Mouse (Mus musculus): ENCODE results near the gene Nipbl.
"Not testable (repeated sequence)": the region's sequence is repeated elsewhere in the genome, so short reads cannot be mapped to it uniquely, and the experiment has no call there.

The Nipbl gene

DNA sequence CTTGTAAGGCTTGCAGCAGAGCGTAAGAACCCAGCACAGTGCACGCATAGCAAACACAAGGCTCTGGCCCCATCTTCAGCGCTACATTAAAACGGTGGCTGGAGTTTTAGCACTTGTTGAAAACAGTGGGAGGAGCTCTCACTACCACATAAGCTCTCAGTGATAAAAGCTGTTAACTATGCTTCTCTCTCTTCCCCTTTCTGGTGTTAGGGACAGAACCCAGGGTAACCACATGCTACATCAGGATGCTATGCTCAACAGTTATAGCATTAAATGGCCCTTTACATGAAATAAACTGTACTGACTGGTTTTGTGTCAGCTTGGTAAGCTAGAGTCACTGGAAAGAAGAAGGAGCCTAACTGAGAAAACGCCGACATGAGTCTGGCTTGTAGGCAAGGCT is 150.1 kb downstream of the Nipbl start:
- no peak for DNase-seq (ENCODE audit: low read depth, low spot score)

DNA sequence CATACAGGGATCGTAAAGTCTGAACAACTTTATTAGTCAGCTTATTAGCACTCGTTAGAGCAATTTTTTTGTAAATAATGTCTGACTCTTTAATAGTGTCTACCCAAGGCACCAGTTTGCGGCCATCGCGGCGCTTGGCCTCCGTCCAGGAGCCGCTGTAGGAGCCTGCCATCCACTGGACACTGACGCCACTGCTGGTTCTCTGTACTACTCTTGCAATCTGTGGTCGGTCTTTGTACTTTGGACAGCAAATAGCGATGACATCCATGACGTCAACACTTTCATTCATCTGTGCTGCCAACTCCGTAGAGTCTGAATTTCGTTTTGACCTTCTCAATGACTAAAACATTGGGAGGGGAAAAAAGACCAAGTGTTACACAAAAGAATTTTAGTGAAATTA is 153.0 kb downstream of the Nipbl start:
- DNase-seq (ENCODE audit: low read depth, low spot score), result no peak

DNA sequence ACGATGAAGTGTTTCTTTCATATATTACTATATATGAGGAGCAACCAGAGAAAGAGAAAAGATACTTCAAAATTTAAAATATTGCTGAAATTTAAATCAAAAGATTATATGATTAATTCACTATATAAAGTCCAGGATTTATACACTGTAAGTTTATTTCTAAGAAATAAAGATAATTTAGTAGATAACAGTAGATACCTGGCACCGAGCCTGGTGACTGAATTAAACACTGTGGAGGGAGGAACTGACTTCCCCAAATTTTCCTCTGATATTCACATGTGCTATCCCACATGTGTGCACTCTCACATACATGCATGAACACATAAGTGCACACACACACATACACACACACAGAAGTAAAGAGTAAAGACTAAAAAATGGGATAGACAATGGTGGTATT is 162.1 kb downstream of the Nipbl start:
- no peak for DNase-seq (ENCODE audit: low read depth, low spot score)

DNA sequence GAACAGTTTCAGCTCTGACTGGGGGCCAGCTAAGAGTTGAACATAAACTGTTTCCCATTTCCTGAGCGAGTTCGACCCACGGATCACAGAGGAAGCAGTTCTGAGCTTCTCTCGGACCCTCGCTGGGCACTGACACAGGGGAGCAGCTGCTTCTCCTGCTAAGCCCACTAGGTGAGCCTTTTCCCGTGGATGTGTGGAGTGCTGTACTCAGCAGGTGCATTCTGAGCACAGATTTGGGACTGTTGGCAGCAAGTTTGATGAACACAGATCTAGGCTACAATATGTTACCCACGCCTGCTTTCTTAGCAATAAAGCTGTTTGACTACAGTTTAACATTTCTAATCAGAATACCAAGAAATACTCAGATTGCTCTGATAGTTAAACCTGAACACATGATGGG is 162.6 kb downstream of the Nipbl start:
- no peak for DNase-seq (ENCODE audit: low read depth, low spot score)

DNA sequence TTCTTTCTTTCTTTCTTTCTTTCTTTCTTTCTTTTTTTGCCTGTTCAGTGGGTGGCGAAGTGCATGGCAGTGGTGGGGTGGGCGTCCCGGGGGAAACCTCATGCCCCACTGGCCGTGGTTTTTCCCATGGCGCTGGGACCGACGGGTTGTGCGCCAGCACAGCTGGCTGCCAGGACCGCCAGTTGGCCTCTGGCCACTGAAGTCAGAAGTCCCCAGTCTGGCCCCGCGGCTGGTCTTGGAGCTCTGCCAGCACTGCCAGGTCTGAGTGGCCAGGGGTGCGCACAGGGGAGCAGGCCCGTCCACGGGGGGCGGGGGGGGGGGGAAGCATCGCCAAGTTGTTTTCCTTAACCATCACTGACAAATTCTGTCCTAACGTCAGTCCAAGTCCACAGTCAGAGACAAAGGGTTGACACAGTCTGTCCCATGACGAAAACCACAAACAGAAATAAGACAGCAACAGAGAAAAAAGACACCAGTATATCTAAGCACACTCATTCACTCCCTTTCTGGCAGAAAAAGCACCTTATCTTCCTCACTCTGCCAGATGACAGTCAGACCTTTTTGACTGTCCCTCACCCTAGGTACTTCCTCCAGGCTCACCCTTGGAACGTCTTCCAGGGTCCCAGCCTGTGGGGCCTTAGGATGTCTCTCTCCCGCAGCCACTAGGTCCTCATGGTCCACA is 164.2 kb downstream of the Nipbl start:
- DNase-seq (ENCODE audit: low read depth, low spot score), result peak; percentile 13

DNA sequence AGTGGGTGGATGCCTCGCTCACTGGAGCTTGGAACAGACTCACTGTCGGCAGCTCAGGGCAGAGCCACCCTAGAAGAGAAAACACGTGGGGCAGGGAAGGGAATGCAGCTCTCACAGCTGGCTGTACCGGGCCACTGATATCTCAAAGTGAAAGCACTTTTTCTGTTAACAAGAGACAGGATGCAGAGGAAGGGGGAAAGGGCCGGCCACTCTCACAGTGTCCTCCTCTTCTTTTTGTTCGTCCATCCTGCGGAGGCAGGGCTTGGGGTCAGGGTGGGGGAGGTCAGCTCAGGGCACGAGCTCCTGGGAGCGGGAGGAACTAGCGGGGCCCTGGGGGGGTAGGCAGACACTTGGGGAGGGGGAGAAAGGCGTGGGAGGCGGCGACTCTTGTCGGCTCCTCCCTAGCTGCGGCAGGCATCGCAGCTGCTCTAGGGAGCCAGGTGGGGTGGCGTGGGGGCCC is 164.9 kb downstream of the Nipbl start:
- no peak for DNase-seq (ENCODE audit: low read depth, low spot score)

DNA sequence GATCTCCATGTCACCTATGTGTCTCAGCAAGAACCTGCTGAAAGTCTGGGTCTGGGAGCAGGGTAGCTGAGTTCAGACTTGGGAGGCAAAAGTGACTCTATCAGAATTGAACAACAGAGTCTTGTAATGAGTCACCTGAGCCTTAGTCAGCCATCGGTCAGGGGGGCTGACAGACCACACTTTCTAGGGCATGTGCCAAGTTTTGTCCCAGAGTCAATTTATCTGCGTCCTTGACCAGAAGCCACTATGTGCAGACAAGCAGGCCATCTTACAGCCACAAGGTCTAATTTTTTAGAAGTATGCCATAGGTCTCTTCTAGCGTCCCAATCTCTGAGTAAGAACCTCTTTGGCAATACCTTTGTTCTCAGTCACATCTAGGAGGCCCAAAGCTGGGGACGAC is 166.3 kb downstream of the Nipbl start:
- DNase-seq (ENCODE audit: low read depth, low spot score), result not testable (repeated sequence)

DNA sequence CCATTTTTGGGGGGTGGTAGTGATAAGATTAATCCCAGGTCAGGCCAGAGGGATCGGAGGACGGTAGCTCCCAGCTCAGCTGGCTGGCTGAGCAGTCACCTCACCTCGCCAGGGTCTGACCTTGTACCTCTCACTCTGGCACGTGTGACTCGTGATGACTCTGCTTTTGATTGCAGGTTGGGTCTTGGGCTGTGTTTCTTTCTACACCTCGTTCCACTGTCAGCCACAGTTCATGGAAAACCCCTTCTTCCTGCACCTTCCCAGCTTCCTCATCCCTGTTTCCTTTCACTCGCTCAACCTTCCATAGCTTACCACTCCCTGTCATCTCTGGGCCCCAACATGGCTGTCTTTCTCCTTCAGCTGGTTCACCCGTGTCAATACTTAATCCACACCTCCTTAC is 172.3 kb downstream of the Nipbl start:
- DNase-seq (ENCODE audit: low read depth, low spot score), result no peak

DNA sequence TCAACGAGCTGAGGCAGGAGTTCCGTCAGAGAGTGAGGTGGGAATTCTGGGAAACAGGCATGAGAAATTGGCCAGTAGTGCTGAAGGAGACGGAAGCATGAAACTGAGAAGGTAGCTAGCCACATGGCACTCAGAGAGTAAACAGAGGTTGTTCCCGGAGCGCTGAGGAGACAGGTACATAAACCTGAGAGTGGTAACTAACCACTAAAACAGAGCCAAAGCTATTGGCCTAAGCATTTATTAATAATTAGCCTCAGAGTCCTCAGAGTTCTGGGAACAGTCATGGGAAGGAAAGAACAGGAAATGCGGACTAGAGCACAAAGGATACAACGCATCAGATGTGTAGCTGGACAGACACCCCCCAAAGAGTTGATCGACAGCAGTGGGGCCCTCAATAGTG is 176.0 kb downstream of the Nipbl start:
- DNase-seq (ENCODE audit: low read depth, low spot score), result no peak

DNA sequence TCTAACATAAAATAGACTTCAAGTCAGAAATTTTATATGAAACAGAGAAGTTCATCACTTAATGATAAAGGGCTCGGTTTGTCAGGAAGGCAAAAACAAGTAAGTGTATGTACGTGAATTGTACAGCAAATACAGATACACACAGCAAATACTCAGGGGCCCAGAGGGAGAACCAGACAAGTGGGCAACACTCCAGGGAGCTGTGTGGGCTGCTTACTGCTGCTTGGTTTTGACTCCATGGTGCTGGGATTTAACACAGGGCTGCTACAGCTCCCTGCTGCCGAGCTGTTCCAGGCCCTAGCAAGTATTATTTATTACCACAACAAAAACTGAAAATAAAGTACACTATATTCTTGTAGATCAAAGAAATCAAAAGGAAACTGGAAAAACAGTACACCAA is 177.1 kb downstream of the Nipbl start:
- no peak for DNase-seq (ENCODE audit: low read depth, low spot score)

DNA sequence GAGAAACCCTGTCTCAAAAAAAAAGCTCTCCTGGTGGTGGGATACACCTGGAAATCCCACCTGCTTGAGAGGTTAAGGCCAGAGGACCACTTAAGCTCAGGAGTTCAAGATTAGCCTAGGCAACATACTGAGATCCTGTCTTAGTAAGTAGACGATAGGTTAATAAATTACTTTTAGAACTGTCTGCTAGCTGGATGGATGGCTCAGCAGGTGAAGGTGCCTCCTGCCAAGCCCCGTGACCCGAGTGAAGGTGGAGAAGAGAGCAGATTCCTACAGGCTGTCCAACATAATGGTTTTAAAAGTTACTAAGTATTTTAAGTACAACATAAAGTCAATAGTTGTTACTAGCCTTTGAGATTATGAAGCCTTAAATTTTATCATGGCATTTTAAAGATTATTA is 178.3 kb downstream of the Nipbl start:
- peak; percentile 8 for DNase-seq (ENCODE audit: low read depth, low spot score)

All from skeletal muscle tissue, adult 2 months (tissue).